Mouse (Mus musculus): ENCODE data around the gene Sox5.

Sox5 gene

DNA sequence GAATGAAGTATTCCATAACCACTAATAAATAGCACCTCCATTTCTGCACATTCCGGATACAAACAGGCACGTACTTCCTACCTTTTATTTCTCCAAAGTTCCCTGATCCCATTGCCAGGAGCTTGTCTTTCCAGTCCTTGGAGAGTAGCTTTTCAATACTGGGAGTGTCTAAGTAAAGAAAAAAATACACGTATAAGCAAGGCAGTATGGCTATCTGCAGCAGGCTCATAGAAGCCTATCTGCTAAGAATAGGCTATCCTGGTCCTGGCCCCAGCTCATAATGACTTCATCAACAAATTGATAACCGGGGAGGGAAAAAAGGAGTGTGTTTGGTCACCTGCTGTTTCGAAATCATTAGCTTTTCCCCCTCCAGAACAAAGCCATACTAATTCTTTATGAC lies 740.6 kb downstream of the Sox5 start:
- no peak for DNase-seq (ENCODE audit: low spot score)

DNA sequence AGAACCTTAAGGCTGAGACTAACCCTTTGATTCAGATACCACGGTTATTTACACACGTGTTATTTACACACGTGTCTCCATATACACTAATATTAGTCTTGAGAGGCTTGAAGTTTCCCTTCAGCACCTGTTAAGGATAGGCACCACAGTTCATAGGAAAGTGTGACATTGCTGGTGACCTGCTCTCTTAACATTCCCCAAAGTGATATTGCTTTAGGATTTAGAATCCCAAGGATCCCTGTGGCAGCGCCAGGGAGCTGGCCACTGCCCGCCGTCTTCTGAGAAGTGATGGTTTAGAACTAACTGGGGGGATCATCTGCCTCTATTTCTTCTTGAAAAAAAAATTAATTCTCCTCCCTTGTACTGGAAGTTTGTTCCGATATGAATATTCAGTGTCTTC lies 741.4 kb downstream of the Sox5 start:
- DNase-seq (ENCODE audit: low spot score), result no peak

DNA sequence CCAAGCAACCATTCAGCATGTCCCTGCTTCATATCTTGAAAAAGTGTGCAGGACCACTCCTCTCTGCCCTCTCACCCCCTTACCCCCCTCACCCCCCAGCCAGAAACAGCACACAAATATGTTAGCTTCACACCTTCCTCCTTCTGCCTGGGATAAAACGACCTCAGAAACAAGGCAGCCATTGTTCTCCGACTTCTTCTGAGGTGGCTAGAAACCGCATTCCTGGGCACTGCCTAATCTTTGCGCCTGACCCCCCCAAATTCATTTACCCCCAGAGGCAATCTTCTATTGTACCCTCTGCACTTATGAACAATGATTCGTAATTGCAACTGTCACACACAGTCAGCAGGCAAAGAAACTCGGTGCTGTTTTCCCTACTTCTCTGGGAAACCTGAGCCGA lies 742.6 kb downstream of the Sox5 start:
- DNase-seq (ENCODE audit: low spot score), result no peak

- DNase-seq (ENCODE audit: low spot score), result no peak
Observed at GRCm38 (mm10) chr6:144033191-144033590, 748.6 kb downstream of the Sox5 start.

GRCm38 (mm10) chr6:144016929-144017328 lies 764.8 kb downstream of the Sox5 start:
- DNase-seq (ENCODE audit: low spot score), result no peak

- no peak for DNase-seq (ENCODE audit: low spot score)
Observed at GRCm38 (mm10) chr6:144011880-144012524, 769.8 kb downstream of the Sox5 start.

DNA sequence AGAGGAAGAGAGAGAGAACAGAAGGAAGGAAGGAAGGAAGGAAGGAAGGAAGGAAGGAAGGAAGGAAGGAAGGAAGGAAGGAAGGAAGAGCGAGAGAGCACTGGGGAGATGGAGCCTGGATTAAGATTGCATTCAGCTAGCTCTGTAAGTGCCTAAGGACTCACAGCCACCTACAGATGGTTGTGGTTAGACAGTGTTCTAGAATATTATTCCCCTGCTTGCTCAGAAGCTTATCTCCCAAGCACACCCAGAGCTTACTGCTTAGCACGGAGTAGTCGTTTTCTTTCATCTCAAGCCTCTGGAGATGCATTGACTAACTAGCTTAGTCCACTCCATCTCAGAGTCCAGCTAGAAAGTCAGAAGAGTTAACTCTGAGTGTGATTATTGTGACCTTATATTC lies 770.8 kb downstream of the Sox5 start:
- no peak for DNase-seq (ENCODE audit: low spot score)

- no peak for DNase-seq (ENCODE audit: low spot score)
Observed at GRCm38 (mm10) chr6:144010285-144010684, 771.5 kb downstream of the Sox5 start.

DNA sequence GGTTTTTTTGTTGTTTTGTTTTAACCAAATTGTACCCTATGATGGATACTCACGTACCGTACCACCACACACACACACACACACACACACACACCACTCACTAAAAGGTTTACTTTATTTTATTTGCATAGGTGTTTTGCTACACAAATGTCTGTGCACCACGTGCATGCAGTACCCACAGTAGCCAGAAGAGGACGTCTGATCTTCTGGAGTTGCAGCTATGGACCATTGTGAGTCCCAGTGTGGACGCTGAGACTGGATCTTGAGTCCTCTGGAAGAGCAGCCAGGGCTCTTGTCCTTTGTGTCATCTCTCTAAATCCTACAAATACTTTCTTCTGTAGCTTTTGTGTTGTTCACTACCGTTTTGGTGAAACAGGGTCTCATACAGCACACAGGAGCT lies 776.6 kb downstream of the Sox5 start:
- no peak for DNase-seq (ENCODE audit: low spot score)

DNA sequence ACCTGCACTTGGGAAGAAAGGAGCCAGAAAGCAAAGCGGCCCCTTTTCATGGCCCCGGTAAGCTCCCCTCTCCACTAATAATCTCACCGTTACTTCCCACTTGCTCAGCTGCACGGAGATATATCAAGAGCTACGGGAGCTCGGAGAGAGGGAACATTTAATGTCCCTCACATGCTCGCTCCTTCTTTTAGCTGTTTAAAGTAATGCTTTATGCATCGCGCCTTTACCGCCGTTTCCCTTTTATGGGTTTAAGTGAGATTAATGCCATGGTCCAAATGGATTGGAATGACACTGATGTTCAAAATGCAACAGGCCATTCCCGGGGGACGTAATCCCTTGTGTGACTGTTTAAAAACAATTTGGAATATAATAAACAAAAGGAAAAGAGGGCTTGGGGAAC lies 783.6 kb downstream of the Sox5 start:
- DNase-seq (ENCODE audit: low spot score), result no peak

- DNase-seq (ENCODE audit: low spot score), result no peak
Observed at GRCm38 (mm10) chr6:143997616-143998015, 784.2 kb downstream of the Sox5 start.

DNA sequence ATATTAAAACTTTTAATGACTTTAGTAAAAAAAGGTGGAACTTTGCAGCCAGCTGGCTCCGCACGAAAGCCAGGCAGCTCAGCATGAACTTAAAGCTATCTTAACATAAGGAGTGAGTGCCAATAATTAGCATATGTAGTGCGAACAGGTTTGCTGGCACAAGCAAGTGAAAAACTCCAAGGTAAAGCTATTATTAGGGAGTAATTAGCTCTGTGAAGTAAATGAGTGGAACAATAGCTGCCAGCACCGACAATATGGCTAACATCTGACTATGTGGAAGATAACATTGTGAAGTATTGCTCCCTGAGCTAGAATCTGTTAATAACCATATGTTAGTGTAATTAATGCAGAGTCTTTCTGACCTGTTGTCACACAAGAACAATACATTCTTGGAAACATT lies 786.7 kb downstream of the Sox5 start:
- DNase-seq (ENCODE audit: low spot score), result no peak

DNA sequence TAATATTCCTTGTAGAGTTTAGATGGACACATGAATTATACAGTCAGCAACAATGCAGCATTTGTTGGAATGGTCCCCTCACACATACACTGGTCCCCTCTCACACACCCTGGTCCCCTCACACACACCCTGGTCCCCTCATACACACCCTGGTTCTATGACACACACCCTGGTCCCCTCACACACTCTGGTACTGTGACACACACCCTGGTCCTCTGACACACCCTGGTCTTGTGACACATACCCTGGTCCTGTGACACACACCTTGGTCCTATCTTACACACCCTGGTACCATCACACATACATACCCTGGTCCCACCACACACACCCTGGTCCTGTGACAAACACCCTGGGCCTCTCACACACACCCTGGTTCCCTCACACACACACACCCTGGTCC lies 794.2 kb downstream of the Sox5 start:
- no peak for DNase-seq (ENCODE audit: low spot score)

DNA sequence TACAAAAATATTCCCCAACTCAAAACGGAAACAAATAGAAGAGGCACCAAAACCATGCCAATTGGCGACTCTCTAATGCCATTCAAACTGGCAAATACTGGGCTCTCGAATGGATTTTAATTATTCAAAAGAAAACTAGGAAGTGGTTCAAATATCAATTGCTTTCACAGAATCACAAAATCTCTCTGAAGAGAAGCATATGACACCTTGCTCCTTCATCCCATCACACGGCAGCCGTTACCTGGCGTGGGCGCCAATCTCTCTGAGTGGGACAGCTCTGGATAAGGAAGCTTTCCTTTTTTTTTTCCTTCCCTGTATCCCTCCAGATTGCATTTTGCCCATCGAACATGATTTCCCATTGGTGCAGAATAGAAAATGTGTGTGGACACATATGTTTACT lies 801.6 kb downstream of the Sox5 start:
- DNase-seq (ENCODE audit: low spot score), result no peak

- DNase-seq (ENCODE audit: low spot score), result no peak
Observed at GRCm38 (mm10) chr6:143967724-143968400, 813.9 kb downstream of the Sox5 start.

- no peak for DNase-seq (ENCODE audit: low spot score)
Observed at GRCm38 (mm10) chr6:143960487-143960886, 821.3 kb downstream of the Sox5 start.

DNA sequence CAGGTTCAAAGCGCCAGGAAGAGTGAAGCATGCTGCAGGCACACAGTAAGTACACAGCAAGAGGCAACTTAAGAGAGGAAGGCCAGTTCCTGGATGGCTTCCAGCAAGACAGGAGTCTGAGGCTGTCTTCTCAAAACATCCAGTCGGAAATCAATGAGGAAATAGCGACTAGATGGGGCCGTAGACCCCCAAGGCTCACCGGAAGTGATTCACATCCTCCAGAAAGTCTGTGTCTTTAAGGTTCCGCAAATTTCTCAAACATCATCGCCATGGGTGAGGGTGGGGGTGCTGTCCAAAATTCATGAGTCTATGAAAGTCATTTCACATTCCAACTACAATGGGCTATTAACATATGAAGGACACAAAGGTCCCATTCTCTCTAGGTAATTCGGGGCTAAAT lies 821.7 kb downstream of the Sox5 start:
- no peak for DNase-seq (ENCODE audit: low spot score)

DNA sequence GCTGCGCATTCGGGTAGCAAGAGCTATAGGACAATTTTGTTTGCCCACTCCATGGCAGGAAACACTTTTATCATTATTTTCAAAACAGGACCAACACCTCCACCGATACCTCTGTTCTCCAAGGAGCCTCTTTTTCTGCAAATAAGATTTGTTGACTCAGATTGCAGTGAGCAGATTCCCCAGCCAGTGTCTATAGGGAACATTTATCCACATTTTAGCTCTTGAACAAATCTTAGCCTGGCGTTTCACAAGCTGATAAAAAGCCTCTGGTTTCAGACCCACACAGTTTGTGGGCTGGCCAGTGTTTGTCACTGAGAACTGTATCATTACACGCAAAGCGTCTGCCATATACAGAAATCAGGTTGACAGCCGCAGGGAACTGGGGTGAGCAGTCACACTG lies 823.4 kb downstream of the Sox5 start:
- no peak for DNase-seq (ENCODE audit: low spot score)

- no peak for DNase-seq (ENCODE audit: low spot score)
Observed at GRCm38 (mm10) chr6:143957063-143957462, 824.7 kb downstream of the Sox5 start.

- DNase-seq (ENCODE audit: low spot score), result no peak
Observed at GRCm38 (mm10) chr6:143948553-143949308, 833.0 kb downstream of the Sox5 start.

GRCm38 (mm10) chr6:143948071-143948470 lies 833.7 kb downstream of the Sox5 start:
- DNase-seq (ENCODE audit: low spot score), result no peak

- no peak for DNase-seq (ENCODE audit: low spot score)
Observed at GRCm38 (mm10) chr6:143943126-143943525, 838.7 kb downstream of the Sox5 start.

DNA sequence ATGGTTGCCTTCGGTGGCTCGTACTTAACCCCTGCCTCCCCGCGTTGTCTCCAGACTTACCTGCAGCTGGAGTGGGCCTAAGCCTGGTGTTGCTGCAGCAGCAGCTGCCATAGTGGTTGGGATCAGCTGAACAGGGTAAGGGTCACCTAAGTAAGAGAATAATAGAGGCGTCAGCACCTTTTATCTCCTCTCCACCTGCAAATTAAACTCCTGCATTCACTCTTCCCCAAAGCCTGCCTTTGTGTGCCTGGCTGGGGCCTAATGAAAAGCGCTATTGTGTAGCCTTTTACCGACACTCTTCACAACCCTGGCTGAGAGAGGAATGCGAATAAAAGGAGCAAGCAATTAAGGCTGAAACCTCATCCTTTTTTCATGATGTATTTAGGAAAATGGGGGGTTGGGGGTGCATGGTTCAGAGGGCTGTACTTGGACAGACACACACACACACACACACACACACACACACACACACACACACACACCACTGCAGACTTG lies 840.4 kb downstream of the Sox5 start:
- DNase-seq (ENCODE audit: low spot score), result no peak
